Mouse (Mus musculus) kidney, postnatal 14 days (tissue): ENCODE results near the gene Olfr1445.

Experiments
- DNase-seq: peaks from one replicate; pipeline ENCODE4 v3.0.0; 2022; ENCODE audit warnings: mixed read lengths

Olfr1445 gene

DNA sequence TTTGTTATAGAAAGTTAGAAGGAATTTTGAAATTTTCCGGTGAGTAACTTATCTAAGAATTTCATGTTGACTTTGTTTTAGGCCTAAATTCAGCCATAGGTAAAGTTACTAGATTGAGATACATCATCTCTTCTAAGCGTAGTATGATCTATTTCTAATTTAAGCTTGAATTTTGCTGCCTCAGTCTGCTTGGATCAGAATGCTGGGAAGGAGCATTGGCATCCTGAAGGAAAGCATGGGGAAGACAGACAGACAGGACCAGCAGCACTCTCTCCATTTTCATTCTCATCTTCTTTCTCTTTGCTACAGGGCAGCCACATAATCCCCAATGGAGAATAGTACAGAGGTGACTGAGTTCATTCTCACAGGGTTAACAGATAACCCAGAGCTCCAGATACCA lies at the start of gene Olfr1445:
TSS of gene Olfr1445 (plus strand) at position 301 of the 400 bp plus-strand sequence.
- DNase-seq: no peak

DNA sequence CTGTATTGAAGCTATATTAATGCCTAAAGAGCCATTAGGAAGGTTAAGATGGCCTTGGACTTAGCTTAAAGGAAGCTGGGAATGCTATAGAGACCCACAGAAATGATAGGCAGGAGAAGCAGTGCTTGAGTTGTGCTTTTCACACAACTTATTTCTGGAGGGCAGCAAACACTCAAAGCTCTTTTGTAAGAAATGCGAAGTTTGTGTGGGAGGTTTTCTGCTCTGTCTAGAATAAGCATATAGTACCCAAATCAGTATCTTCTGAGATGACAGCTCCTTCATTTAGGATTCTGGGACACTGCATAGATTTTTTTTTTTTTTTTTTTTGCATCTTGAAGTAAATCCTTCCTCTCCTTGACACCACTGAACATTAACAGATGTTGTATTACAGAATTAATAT lies 45.1 kb upstream of the Olfr1445 start:
- DNase-seq: no peak

DNA sequence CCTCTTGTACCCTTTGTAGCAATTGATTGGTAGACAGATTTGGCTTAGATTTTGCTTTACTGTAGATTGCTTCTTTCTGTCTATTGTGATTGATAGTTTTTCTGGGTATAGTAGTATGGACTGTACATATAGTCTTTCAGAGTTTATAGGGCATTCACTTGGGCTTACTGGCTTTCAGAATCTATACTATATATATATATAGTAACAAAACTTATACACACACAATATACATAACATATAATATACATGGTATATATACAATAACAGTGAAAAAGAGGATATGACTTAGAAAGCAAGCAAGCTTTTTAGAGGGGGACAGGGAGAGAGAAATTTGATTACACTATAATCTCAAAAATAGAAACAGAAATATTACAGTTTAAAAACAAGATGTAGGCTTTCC lies 37.3 kb upstream of the Olfr1445 start, which contains the start of gene Gm5244:
TSS of gene Gm5244 (plus strand) at position 301 of the 400 bp plus-strand sequence.
- DNase-seq: no peak

DNA sequence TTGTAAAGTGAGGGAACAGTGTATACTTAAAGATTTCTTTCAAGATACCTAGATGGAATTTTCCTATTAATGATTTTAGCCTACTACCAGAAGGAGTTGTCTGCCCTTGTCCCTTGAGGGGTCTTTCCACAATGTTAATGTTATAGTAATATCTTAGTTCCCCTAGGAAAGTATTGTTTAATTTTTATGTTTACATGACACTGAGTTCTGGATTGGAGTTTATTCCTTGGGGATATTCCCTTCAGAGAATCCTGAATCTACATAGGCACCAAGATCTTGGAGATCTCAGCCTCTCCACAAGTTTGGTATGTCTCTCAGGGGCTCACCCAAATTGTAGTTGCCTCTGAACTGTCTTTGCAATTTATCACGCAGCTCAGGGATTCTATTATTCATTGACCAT lies 26.7 kb upstream of the Olfr1445 start, which contains the start of gene Olfr1444:
TSS of gene Olfr1444 (plus strand) at position 301 of the 400 bp plus-strand sequence.
- DNase-seq: no peak

DNA sequence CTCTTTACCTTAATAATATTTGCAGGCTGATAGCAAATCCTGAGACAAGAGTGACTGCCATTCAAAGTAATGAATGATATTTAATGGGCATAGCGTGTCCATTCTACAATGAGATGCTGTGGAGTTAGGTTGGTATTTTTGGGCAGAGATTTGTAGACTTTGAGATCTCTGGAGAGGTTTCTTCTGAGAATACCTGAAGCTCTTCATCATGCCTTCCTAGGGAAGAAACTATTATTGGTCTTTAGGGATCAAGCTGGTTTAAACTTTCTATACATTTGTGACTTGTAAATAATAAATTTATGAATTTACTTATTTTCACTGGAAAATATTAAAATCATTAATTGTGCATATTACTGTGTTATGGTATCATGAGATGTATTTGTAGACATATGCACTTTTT lies 9.8 kb downstream of the Olfr1445 start, which contains the start of gene Olfr1446:
TSS of gene Olfr1446 (minus strand) at position 101 of the 400 bp plus-strand sequence.
- no peak for DNase-seq

DNA sequence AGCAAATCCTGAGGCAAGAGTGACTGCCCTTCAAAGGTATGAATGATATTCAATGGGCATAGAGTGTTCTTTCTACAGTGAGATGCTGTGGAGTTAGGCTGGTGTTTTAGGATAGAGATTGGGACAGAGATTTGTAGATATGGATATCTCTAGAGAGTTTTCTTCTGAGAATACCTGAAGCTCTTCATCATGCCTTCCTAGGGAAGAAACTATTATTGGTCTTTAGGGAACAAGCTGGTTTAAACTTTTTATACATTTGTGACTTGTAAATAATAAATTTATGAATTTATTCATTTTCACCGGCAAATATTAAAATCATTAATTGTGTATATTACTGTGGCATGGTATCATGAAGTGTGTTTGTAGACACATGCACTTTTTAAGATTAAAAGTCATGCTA lies 20.0 kb downstream of the Olfr1445 start, which contains the start of gene Olfr1447:
TSS of gene Olfr1447 (minus strand) at position 101 of the 400 bp plus-strand sequence.
- no peak for DNase-seq

DNA sequence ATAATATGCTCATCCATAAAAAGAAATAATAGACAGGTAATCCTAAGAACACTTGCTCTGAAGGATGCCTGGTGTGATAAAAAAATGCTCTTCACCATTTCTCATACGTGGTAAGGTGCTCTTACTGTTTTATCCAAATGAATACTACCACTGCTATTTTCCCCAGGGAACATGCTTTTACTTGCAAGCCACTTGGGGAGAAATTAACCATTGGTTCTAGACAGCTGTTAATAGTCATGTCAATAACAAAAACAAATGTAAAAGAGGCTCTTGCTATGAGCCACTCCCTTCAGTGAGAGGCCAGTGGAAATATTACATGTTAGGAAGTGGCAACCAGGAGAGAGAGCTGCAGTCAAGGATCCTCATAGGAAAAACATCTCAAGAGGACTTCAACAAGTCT lies 40.7 kb downstream of the Olfr1445 start, which contains the start of gene Olfr1448:
TSS of gene Olfr1448 (minus strand) at position 101 of the 400 bp plus-strand sequence.
- DNase-seq: no peak

DNA sequence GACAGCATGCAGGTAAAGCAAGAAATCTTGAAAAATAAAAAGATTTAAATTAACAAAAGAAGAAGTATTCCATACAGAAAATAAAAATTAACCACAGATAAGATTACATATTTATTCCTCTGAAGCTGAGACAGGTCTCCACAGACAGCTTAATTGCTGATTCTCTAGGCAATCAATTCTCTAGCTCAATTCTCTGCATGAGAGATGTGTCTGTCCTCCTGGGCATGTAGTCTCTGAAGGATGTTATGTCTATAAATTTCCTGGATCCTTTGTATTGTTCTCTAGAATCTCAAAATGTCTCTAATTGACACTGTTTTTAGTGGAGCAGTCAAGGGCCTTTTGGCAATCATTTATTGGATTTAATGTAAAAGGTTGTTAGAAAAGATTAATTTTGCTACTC lies 46.9 kb downstream of the Olfr1445 start, which contains the start of gene Olfr1449:
TSS of gene Olfr1449 (plus strand) at position 301 of the 400 bp plus-strand sequence.
- no peak for DNase-seq
